Mouse (Mus musculus) Patski (cell line): ENCODE data around the gene Fgd5. TPM values are rescaled to one million over a fixed set of nuclear protein-coding genes. Genes with fewer than 3 reads are reported as not detected.

Experiments
- ATAC-seq: fragments of 100-300 bp; one replicate; pipeline ENCODE4 v1.8.0; 2021
- CTCF ChIA-PET: fragments of 350-600 bp; sonication (Branson Sonifier 250); formaldehyde crosslinking; loops from one replicate; lab custom pipeline; 2022; ENCODE audit warnings: inconsistent platforms; lab: Charles Lee
- POLR2A ChIA-PET: fragments of 350-600 bp; sonication (Branson Sonifier 250); formaldehyde crosslinking; loops from one replicate; lab custom pipeline; 2022; ENCODE audit warnings: antibody characterized with exemption, inconsistent platforms; lab: Charles Lee
- DNase-seq: peaks from one replicate; pipeline ENCODE4 v3.0.0-alpha.2; 2011; ENCODE audit warnings: low read depth, low spot score
- H3K27me3 ChIP-seq: fragments of 371-371 bp; one replicate; pipeline ENCODE4 v1.5.1; 2021
- CTCF ChIP-seq: fragments of 100-300 bp; IDR thresholded peaks from one replicate; pipeline ENCODE4 v1.5.1; 2021
- in situ Hi-C: fragments of 300-500 bp; cut with MboI; formaldehyde crosslinking; loops from 3 replicates; pipeline ENCODE4 v1.11.1; 2018; ENCODE audit warnings: low pct_unique_long_range_greater_than_20kb, mixed read lengths
- polyA plus RNA-seq: library from polyadenylated mRNA; unstranded; gene quantifications from one replicate; pipeline ENCODE4 v1.2.3, GENCODE M21; 2021

The Fgd5 gene
- polyA plus RNA-seq, 1 experiment from 2014 or later: 0.06 TPM

GRCm38 (mm10) chr6:91973972-91974371 is 4.7 kb upstream of the Fgd5 start:
- no peaks in the 10 kb centered on the region for H3K27me3 ChIP-seq
- ATAC-seq (no peak), DNase-seq (no peak)
- in situ Hi-C loops: no loop called here
- TF ChIP-seq CTCF: no peak
- ChIA-PET CTCF (no interaction called here), POLR2A (no interaction called here)

GRCm38 (mm10) chr6:91979301-91979996 is 771 bp downstream of the Fgd5 start:
- POLR2A ChIA-PET: no interaction called here
- in situ Hi-C loops: no loop called here
- DNase-seq (no peak), ATAC-seq (no peak)
- H3K27me3 ChIP-seq: peaks cover 3% of the 10 kb centered on the region
- CTCF ChIA-PET: no interaction called here
- TF ChIP-seq CTCF: no peak

GRCm38 (mm10) chr6:91980011-91980410 is 1.3 kb downstream of the Fgd5 start:
- ATAC-seq: no peak
- in situ Hi-C loops: no loop called here
- TF ChIP-seq CTCF: no peak
- H3K27me3 ChIP-seq: peaks cover 3% of the 10 kb centered on the region
- CTCF ChIA-PET: no interaction called here
- POLR2A ChIA-PET: no interaction called here
- no peak for DNase-seq

GRCm38 (mm10) chr6:91990101-91990500 is 11.4 kb downstream of the Fgd5 start:
- in situ Hi-C loops: no loop called here

GRCm38 (mm10) chr6:91992823-91993222 is 14.1 kb downstream of the Fgd5 start:
- DNase-seq (no peak), ATAC-seq (no peak)
- in situ Hi-C loops: no loop called here
- CTCF ChIA-PET: no interaction called here
- POLR2A ChIA-PET: no interaction called here
- no peak for TF ChIP-seq CTCF
- peaks cover 15% of the 10 kb centered on the region for H3K27me3 ChIP-seq

More at GRCm38 (mm10) chr6:91990101-91990500, 11.4 kb downstream of the Fgd5 start:
- no peak for DNase-seq
- CTCF ChIA-PET: no interaction called here
- no peak for ATAC-seq
- POLR2A ChIA-PET: interaction anchor here (0.7 kb wide), 1 partner anchor 264 kb away, joined by 3 read pairs; no protein-coding TSS in a partner anchor
- H3K27me3 ChIP-seq: peaks cover 6% of the 10 kb centered on the region
- no peak for TF ChIP-seq CTCF

GRCm38 (mm10) chr6:91993795-91994505 is 15.3 kb downstream of the Fgd5 start:
- DNase-seq (no peak), ATAC-seq (no peak)
- CTCF ChIA-PET: interaction anchor here (1.3 kb wide), 1 partner anchor 93 kb away, joined by 4 read pairs; no protein-coding TSS in a partner anchor
- POLR2A ChIA-PET: no interaction called here
- in situ Hi-C loops: no loop called here
- peaks cover 12% of the 10 kb centered on the region for H3K27me3 ChIP-seq
- no peak for TF ChIP-seq CTCF

- DNase-seq (no peak), ATAC-seq (no peak)
- TF ChIP-seq CTCF: no peak
- CTCF ChIA-PET: no interaction called here
- H3K27me3 ChIP-seq: peaks cover 10% of the 10 kb centered on the region
- in situ Hi-C loops: no loop called here
- POLR2A ChIA-PET: no interaction called here
Measured at GRCm38 (mm10) chr6:91996072-91996471, 17.4 kb downstream of the Fgd5 start.

GRCm38 (mm10) chr6:92002558-92003285 is 24.0 kb downstream of the Fgd5 start:
- H3K27me3 ChIP-seq: no peaks in the 10 kb centered on the region
- ChIA-PET POLR2A (no interaction called here), CTCF (no interaction called here)
- no peak for ATAC-seq
- no peak for TF ChIP-seq CTCF
- in situ Hi-C loops: no loop called here
- no peak for DNase-seq

- ChIA-PET POLR2A (interaction anchor here (0.7 to 1.2 kb wide), 2 partner anchors 8 to 36 kb away, joined by 3 read pairs; no protein-coding TSS in a partner anchor), CTCF (no interaction called here)
- DNase-seq: no peak
- no peak for TF ChIP-seq CTCF
- no peaks in the 10 kb centered on the region for H3K27me3 ChIP-seq
- ATAC-seq: no peak
- in situ Hi-C loops: no loop called here
Measured at GRCm38 (mm10) chr6:92003646-92004045, 25.0 kb downstream of the Fgd5 start.

GRCm38 (mm10) chr6:92004137-92004805 is 25.6 kb downstream of the Fgd5 start:
- ATAC-seq (no peak), DNase-seq (no peak)
- H3K27me3 ChIP-seq: no peaks in the 10 kb centered on the region
- POLR2A ChIA-PET: interaction anchor here (0.7 to 1.2 kb wide), 2 partner anchors 8 to 36 kb away, joined by 3 read pairs; no protein-coding TSS in a partner anchor
- in situ Hi-C loops: no loop called here
- CTCF ChIA-PET: no interaction called here
- no peak for TF ChIP-seq CTCF
